Mouse (Mus musculus) urinary bladder, adult 18-20 months (tissue): ENCODE measurements at regions not wholly inside any gene's neighbourhood (a gene's known extent, or its start where the extent isn't known, plus 50 kb on each side); places are given as distances from the start of the nearest gene placed in this dataset.
"Not testable (repeated sequence)": the region's sequence is repeated elsewhere in the genome, so short reads cannot be mapped to it uniquely, and the experiment has no call there.

Experiments
- DNase-seq, 2 experiments: peaks; one replicate each; pipeline ENCODE4 v3.0.0; 2022; ENCODE audit warnings: low spot score in 2 of 2, mixed read lengths in 2 of 2

GRCm38 (mm10) chr4:131417159-131417748 is 420.8 kb downstream of the Ptpru start:
- no peak for DNase-seq

GRCm38 (mm10) chr4:131425311-131425710 is 412.8 kb downstream of the Ptpru start:
- DNase-seq, result no peak

- no peak for DNase-seq
Observed at GRCm38 (mm10) chr4:131427871-131428270, 410.2 kb downstream of the Ptpru start.

- no peak for DNase-seq
Observed at GRCm38 (mm10) chr4:131429356-131429755, 408.7 kb downstream of the Ptpru start.

GRCm38 (mm10) chr4:131430420-131430819 is 407.7 kb downstream of the Ptpru start:
- no peak for DNase-seq

DNA sequence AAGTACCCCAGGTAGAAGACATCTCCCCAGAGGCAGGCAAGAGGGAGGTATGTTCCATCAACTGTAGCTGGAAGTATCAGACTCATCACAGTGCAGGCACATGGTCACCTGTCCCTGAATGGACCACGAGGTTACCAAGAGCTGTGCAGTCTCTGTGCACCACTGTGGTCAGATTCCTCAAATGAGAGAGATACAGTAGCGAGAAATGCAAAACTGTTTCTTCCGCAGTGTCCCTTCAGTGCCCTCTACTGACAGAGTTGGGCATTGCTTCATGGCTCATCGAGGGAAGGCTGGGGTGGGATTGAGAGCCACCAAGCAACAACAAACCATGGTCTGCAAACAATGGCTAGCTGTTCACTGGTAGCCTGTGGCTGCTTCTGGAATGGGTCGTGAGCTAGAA is 406.9 kb downstream of the Ptpru start:
- peak in 1 of 2 experiments; percentile 74 for DNase-seq

DNA sequence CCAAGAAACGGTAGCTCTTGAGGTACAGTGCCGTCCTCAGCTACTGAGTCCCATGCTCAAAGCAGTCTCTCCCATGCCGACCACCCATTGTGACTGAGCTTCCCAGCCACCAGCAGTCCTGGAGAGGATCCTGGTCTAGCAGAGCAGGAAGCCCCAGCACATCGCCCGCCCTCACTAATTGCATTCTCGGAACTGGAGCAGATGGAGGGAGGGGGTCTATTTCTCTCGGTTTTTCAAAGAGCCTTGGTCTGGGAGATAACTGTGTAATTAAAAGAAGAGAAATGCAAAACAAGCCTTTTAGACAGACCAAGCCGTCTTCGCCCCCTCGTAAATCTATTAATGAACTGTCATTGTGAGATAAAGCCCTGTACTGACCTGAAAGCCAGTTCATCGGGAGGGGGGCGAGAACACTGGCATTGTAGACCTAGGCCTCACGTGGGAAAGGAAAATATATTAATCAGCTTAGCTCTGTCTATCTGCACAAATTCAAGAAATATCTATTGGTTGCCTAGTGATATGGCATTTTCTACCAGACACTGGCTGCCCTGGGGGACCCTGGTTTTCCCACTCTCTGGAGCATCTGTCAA is 405.4 kb downstream of the Ptpru start:
- DNase-seq, result no peak

GRCm38 (mm10) chr4:131435222-131435621 is 402.9 kb downstream of the Ptpru start:
- DNase-seq, result no peak

DNA sequence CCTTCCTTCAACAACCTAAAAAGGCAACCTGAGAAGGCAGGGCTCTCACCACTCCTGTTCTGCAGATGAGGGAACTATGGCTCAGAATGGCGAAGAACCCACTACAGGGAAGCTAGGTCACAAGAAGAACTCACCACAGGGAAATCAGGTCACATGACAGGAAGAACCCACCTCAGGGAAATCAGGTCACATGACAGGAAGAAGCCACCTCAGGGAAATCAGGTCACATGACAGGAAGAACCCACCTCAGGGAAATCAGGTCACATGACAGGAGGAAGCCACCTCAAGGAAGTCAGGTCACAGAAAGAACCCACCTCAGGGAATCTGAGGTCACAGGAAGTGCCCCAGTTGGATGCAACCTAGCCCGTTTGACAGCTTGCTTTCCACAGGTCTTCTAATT is 399.7 kb downstream of the Ptpru start:
- DNase-seq, result no peak

DNA sequence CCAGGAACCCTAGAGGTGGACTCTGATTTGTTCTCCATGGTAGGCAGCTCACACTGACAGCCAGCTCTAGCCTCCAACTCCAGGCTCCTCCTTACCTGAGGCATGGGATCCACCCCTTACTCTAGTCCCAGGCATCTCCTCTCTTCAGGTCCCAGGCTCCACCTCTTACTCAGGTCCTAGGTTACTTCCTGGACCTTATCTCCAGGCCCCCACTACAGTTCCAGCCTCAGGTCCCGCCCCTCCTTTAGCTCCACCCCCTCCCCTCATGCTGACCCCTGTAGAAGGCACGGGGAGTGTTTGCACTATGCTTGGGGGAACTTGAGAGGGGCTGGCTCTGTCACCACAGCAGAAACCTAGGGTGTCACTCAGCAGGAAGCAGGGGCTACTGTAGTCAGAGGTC is 399.2 kb downstream of the Ptpru start:
- DNase-seq, result no peak

- no peak for DNase-seq
Observed at GRCm38 (mm10) chr4:131440845-131441244, 397.2 kb downstream of the Ptpru start.

GRCm38 (mm10) chr4:131443518-131443917 is 394.6 kb downstream of the Ptpru start:
- DNase-seq, result no peak

- not testable (repeated sequence) for DNase-seq
Observed at GRCm38 (mm10) chr4:131450296-131450695, 387.8 kb downstream of the Ptpru start.

DNA sequence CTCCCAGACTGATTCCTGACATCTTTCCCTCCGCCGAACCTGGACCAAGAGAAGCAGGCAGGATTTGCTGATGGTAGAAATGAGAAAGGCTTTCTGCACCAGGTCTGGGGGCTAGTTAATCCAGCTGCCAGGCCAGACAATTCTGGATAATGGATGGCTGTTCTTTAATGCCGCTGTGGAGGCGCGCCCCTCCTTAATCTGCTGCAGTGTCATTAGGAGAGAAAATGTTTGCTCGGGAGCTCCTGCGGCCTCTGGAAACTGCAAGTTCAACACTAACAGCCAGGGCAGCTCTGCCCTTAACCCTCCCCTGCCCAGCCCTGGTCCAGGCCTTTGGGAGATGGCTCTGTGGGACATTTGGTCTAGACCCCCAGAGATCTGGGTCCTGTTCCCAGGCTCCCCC is 380.5 kb downstream of the Ptpru start:
- DNase-seq, result no peak

- DNase-seq, result no peak
Observed at GRCm38 (mm10) chr4:131459746-131460145, 378.3 kb downstream of the Ptpru start.

- no peak for DNase-seq
Observed at GRCm38 (mm10) chr4:131461312-131461711, 376.8 kb downstream of the Ptpru start.

GRCm38 (mm10) chr4:131461728-131462127 is 376.4 kb downstream of the Ptpru start:
- no peak for DNase-seq

DNA sequence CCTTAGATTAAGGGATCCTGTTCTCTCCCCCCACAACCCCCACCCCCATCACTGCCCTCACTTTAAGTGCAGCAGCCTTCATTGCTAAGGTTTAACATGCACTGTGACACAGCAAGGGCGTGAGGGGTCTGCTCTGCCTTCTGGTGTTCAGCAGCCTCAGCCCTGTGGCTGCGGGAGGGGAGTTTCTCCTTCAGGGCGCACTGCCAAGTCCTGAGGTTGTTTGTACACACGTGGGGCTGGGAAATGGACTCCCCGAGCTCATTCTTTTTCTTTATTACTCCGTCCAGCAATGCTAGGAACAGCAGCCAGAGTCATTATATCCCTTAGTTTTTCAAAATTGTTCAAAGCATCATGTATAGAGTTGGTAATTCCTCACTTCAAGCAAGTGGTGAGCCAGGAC is 363.1 kb downstream of the Ptpru start:
- DNase-seq, result no peak

DNA sequence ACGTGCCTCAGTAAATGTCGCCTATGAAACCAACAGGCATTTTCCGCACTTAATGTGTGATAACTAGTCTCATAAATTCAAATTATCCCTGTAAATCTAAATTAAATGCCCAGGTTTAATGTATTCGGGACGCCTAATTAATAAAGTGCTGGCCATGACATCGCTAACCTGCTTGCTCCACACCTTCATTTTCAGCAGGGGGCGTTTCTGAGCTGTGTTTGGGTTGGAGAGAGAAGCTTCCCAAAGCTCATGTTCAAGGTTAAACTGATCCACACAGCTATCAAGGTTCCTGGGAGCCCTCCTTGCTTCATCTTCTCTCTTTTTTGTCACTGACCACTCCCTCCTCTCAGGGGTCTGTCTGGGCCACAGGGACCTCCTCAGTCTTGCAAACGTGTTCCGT is 359.2 kb downstream of the Ptpru start:
- DNase-seq, result no peak

DNA sequence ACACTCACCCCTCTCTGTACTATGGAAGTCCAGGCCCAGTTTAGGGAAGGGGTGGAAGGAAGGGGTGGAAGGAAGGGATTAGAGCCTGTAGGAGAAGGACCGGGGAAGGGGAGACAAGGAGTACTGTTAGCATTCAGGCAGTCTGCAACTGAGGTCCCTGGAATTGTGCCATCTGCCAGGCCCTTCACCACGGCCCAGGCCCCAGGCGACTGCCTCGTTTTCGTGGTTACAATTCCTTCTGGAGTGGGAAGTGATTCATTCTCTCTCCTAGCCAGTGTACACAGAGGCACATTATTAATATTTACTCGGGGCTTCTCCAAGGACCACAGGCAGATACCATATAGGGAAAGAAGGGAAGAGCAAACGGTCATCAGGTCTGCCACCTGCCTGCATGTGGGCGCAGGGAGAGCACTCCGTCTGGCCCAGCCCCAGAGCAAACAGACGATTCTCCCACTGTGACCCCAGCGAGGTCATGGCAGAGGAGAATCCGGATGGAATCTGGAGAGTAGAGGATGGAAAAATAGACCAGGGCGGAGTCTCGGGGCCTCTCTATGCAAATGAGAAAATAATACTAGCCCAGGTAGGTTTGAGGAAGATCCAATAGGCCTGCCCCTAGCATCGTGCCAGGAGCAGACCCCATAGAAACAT is 354.0 kb downstream of the Ptpru start:
- DNase-seq, result no peak

GRCm38 (mm10) chr4:131484607-131485111 is 353.4 kb downstream of the Ptpru start:
- no peak for DNase-seq

- DNase-seq, result no peak
Observed at GRCm38 (mm10) chr4:131485126-131485825, 352.8 kb downstream of the Ptpru start.

- DNase-seq, result peak; percentile 30 to 60
Observed at GRCm38 (mm10) chr4:131486821-131487220, 351.3 kb downstream of the Ptpru start.
